Mouse (Mus musculus): ENCODE data around the gene Pax3. TPM values are rescaled to one million over a fixed set of nuclear protein-coding genes. Genes with fewer than 3 reads are reported as not detected.
A peak's percentile ranks its signal among the peaks of the same experiment; 100 is the strongest.

Gene Pax3
- polyA plus RNA-seq, 1 experiment: 3.3 TPM

DNA sequence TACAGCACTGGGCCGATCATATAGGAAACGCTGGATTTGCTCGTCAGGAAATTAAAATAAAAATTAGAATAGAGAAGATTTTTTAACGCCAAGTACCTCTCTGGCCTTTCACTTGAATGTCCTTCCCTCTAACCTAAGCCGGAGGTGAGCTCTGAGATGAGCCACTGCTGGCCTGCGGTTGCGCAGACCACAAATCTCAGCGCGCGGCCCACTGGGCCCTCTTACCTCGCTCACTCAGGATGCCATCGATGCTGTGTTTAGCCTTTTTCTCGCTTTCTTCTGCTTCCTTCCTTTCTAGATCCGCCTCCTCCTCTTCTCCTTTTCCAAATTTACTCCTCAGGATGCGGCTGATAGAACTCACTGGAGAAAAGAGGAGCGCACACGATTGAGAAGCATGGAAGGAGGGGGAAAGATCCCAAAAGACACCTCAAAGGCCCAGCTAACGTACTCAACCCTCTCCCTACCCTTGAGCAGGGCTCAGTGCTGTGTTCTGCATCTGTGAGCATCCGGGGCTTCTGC is 4.7 kb downstream of the Pax3 start:
- no peak for TF ChIP-seq CTCF (IDR thresholded peaks at IDR 0.05; ENCODE audit: low read depth, low read length)
- no peak for TF ChIP-seq EP300 (IDR thresholded peaks at IDR 0.05; ENCODE audit: insufficient read depth, low read depth, low read length)
- TF ChIP-seq POLR2A (IDR thresholded peaks at IDR 0.05; ENCODE audit: insufficient read depth, low read length): no peak
- no peaks in the 10 kb centered on the region for H3K36me3 ChIP-seq (ENCODE audit: control insufficient read depth, insufficient read depth, low read length, poor library complexity, severe bottlenecking)
- peaks cover 47% of the 10 kb centered on the region for H3K27me3 ChIP-seq (ENCODE audit: control insufficient read depth, insufficient read depth, low read length, poor library complexity, severe bottlenecking)
- H3K4me3 ChIP-seq (ENCODE audit: low read depth, low read length): no peak overlapping the region
- H3K9ac ChIP-seq (ENCODE audit: low read depth, poor library complexity, severe bottlenecking): no peak overlapping the region
- H3K4me1 ChIP-seq (ENCODE audit: control insufficient read depth, insufficient read depth, low read length): no peaks in the 10 kb centered on the region
- no peaks in the 10 kb centered on the region for H3K9me3 ChIP-seq (replicated peaks; ENCODE audit: control insufficient read depth, insufficient read depth, low read length, poor library complexity, severe bottlenecking)
- H3K27ac ChIP-seq (ENCODE audit: insufficient read depth, low read length): no peak overlapping the region

DNA sequence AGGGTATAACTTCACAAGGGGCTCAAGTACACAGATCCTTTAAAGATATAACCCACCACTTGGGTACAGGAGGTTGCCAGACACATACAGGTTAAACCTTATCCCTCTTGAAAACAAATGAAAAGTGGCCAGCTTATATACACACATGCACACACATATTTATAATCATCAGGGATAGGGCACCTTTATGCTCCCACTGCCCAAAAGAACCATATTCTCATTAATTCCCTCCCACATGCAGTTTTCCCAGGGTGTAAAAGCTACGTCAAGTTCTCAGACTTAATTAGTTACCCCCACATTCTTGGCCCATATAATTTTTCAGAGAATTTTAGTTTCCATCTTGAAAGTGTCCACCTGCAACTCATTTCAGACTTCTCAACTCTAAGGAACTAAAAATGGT is 5.2 kb downstream of the Pax3 start:
- no peaks in the 10 kb centered on the region for H3K36me3 ChIP-seq (ENCODE audit: control insufficient read depth, insufficient read depth, low read length, poor library complexity, severe bottlenecking)
- no peak overlapping the region for H3K9ac ChIP-seq (ENCODE audit: low read depth, poor library complexity, severe bottlenecking)
- no peaks in the 10 kb centered on the region for H3K9me3 ChIP-seq (replicated peaks; ENCODE audit: control insufficient read depth, insufficient read depth, low read length, poor library complexity, severe bottlenecking)
- no peaks in the 10 kb centered on the region for H3K4me1 ChIP-seq (ENCODE audit: control insufficient read depth, insufficient read depth, low read length)
- peaks cover 46% of the 10 kb centered on the region for H3K27me3 ChIP-seq (ENCODE audit: control insufficient read depth, insufficient read depth, low read length, poor library complexity, severe bottlenecking)
- H3K27ac ChIP-seq (ENCODE audit: insufficient read depth, low read length): no peak overlapping the region
- H3K4me3 ChIP-seq (ENCODE audit: low read depth, low read length): no peak overlapping the region
- TF ChIP-seq EP300 (IDR thresholded peaks at IDR 0.05; ENCODE audit: insufficient read depth, low read depth, low read length) (no peak), CTCF (IDR thresholded peaks at IDR 0.05; ENCODE audit: low read depth, low read length) (no peak), POLR2A (IDR thresholded peaks at IDR 0.05; ENCODE audit: insufficient read depth, low read length) (no peak)

DNA sequence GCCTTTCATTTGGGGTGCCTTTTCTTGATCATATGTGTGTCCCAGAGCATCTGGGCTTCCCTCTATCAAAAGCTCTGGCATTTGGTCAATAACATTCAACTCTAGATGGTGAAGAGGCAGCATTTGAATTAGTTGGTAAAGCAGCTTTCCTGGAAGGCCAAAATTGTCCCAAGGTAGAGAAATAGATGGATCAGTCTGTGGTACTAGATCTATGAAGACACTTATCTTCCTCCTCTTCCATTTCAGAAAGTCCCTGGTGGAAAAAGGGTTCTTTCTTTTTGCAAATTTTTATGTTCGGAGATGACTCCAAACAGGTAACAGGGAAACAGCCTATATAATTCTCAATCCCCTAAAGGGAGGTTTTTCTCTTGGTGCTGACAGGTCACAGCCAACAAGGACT is 5.6 kb downstream of the Pax3 start:
- H3K4me1 ChIP-seq (ENCODE audit: control insufficient read depth, insufficient read depth, low read length): no peaks in the 10 kb centered on the region
- no peak overlapping the region for H3K4me3 ChIP-seq (ENCODE audit: low read depth, low read length)
- H3K36me3 ChIP-seq (ENCODE audit: control insufficient read depth, insufficient read depth, low read length, poor library complexity, severe bottlenecking): no peaks in the 10 kb centered on the region
- H3K27ac ChIP-seq (ENCODE audit: insufficient read depth, low read length): no peak overlapping the region
- no peaks in the 10 kb centered on the region for H3K9me3 ChIP-seq (replicated peaks; ENCODE audit: control insufficient read depth, insufficient read depth, low read length, poor library complexity, severe bottlenecking)
- peaks cover 46% of the 10 kb centered on the region for H3K27me3 ChIP-seq (ENCODE audit: control insufficient read depth, insufficient read depth, low read length, poor library complexity, severe bottlenecking)
- H3K9ac ChIP-seq (ENCODE audit: low read depth, poor library complexity, severe bottlenecking): no peak overlapping the region
- TF ChIP-seq EP300 (IDR thresholded peaks at IDR 0.05; ENCODE audit: insufficient read depth, low read depth, low read length) (no peak), POLR2A (IDR thresholded peaks at IDR 0.05; ENCODE audit: insufficient read depth, low read length) (no peak), CTCF (IDR thresholded peaks at IDR 0.05; ENCODE audit: low read depth, low read length) (no peak)

DNA sequence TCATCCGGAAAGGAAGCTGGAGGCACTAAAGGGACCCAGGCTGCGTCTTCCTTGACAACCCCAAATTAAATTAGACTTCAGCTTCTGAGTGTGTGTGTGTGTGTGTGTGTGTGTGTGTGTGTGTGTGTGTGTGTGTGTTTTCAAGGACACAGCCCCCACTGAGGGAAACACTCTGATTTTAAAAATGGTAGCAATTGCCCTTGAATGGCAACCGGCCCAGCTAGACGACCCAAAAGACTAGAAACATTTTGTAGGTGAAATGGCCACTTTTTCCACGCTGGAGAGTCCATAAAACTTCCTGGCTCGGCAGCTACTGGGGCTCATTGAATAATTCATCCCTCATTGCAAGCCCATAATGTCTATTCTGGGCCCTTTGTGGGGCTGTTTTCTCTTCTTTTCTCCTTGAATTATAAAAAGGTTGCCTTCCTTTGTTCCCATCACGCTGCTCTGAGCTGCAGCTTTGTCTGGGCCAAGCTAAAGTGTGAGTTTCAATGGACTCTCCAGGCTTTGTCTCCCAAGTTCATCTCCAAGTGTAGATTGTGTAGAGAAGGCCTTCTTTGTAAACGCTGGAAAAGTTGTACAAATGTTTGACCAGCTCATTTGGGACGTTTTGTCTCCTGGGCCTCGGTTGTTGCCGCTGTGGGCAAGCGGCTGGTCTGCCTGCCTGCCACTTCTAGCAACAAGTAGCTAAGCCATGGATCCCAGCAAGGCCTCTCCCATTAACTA is 6.4 kb downstream of the Pax3 start:
- Histone ChIP-seq H3K9ac (ENCODE audit: low read depth, poor library complexity, severe bottlenecking) (no peak overlapping the region), H3K4me1 (ENCODE audit: control insufficient read depth, insufficient read depth, low read length) (no peaks in the 10 kb centered on the region), H3K36me3 (ENCODE audit: control insufficient read depth, insufficient read depth, low read length, poor library complexity, severe bottlenecking) (no peaks in the 10 kb centered on the region), H3K27me3 (ENCODE audit: control insufficient read depth, insufficient read depth, low read length, poor library complexity, severe bottlenecking) (peaks cover 39% of the 10 kb centered on the region), H3K27ac (ENCODE audit: insufficient read depth, low read length) (no peak overlapping the region), H3K4me3 (ENCODE audit: low read depth, low read length) (no peak overlapping the region), H3K9me3 (replicated peaks; ENCODE audit: control insufficient read depth, insufficient read depth, low read length, poor library complexity, severe bottlenecking) (no peaks in the 10 kb centered on the region)
- no peak for TF ChIP-seq POLR2A (IDR thresholded peaks at IDR 0.05; ENCODE audit: insufficient read depth, low read length)
- TF ChIP-seq CTCF (IDR thresholded peaks at IDR 0.05; ENCODE audit: low read depth, low read length): no peak
- no peak for TF ChIP-seq EP300 (IDR thresholded peaks at IDR 0.05; ENCODE audit: insufficient read depth, low read depth, low read length)

DNA sequence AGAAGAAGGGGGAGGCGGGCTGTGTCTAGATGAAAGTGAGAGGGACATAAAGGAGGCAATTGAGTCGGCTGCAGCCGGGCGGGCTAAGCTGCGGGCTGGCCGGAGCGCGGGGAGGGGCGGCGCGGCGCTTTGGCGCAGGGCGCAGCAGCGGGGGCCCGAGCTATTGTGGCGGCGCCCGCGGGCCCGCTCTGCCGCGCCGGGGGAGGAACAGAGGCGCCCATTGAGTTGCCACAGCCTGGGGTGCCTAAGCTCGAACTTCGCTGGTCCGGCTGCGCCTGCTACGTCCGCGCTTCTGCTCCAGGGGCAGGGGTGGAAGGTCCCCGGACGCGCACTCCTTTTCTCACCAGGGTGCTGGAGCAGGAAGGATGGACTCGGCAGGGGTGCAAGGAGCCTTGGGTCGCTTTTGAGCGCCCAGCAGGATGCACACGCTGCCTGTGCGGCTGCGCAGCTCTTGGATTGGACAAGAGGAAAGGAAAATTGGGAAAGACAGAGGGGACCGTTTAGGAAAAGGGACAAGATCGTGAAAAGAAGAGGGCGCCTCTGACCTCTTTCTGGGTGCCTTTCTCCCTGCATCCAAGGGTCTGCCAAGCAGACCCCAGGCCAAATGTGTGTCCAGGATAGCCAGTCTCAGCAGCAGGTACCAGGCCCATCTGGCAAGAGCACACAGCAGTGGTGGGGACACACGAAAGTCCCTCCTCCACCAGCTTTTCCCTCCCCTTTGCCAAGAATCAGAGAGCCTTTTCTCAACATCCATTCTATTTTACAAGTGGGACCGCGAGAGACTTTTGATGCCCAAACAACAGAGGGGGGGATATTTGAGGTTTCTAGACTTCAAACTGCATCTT is 7.2 kb downstream of the Pax3 start:
- Histone ChIP-seq H3K4me3 (ENCODE audit: low read depth, low read length) (peak overlapping the region; percentile 44), H3K9me3 (replicated peaks; ENCODE audit: control insufficient read depth, insufficient read depth, low read length, poor library complexity, severe bottlenecking) (no peaks in the 10 kb centered on the region), H3K4me1 (ENCODE audit: control insufficient read depth, insufficient read depth, low read length) (no peaks in the 10 kb centered on the region), H3K9ac (ENCODE audit: low read depth, poor library complexity, severe bottlenecking) (no peak overlapping the region), H3K36me3 (ENCODE audit: control insufficient read depth, insufficient read depth, low read length, poor library complexity, severe bottlenecking) (no peaks in the 10 kb centered on the region), H3K27ac (ENCODE audit: insufficient read depth, low read length) (no peak overlapping the region), H3K27me3 (ENCODE audit: control insufficient read depth, insufficient read depth, low read length, poor library complexity, severe bottlenecking) (peaks cover 32% of the 10 kb centered on the region)
- TF ChIP-seq POLR2A (IDR thresholded peaks at IDR 0.05; ENCODE audit: insufficient read depth, low read length) (no peak), CTCF (IDR thresholded peaks at IDR 0.05; ENCODE audit: low read depth, low read length) (no peak), EP300 (IDR thresholded peaks at IDR 0.05; ENCODE audit: insufficient read depth, low read depth, low read length) (no peak)

Data from ES-Bruce4 (cell line).